Mouse (Mus musculus) liver (tissue): ENCODE results near the gene Mettl23.
"Not testable (repeated sequence)": the region's sequence is repeated elsewhere in the genome, so short reads cannot be mapped to it uniquely, and the experiment has no call there.

Source experiments
- DNase-seq: peaks from one replicate; pipeline ENCODE4 v3.0.0-alpha.2; 2020; ENCODE audit warnings: mixed read lengths

The Mettl23 gene

DNA sequence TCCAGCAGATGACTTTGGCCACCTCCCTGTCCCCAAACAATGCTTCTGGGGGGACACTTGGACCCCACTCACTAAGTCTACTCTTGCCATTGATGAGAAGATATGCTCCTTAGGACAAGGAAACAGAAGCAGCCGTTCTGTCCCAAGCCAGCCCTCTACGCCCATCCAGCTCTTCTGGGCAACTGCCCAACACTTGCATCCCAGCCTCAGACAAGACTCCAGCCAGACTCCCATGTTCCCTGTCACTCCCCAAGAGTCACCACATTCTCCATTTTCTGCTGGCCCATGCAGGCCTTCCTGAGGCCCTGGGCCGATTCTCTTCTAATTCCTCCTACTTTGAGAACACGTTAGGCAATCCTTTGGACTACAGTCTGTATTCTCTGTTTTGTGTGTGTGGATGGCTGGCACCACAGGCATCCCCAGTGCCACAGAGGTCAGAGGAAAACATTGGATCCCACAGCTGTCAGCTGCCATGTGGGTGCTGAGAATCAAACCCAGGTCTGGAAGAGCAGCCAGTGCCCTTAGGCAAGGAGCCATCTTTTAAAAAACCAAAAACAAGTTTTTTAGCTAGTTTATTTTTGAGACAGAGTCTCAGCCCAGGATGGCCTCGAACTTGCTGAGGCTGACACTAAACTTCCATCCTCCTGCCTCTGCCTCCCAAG, 23.0 kb upstream of the Mettl23 start:
- DNase-seq, result no peak

DNA sequence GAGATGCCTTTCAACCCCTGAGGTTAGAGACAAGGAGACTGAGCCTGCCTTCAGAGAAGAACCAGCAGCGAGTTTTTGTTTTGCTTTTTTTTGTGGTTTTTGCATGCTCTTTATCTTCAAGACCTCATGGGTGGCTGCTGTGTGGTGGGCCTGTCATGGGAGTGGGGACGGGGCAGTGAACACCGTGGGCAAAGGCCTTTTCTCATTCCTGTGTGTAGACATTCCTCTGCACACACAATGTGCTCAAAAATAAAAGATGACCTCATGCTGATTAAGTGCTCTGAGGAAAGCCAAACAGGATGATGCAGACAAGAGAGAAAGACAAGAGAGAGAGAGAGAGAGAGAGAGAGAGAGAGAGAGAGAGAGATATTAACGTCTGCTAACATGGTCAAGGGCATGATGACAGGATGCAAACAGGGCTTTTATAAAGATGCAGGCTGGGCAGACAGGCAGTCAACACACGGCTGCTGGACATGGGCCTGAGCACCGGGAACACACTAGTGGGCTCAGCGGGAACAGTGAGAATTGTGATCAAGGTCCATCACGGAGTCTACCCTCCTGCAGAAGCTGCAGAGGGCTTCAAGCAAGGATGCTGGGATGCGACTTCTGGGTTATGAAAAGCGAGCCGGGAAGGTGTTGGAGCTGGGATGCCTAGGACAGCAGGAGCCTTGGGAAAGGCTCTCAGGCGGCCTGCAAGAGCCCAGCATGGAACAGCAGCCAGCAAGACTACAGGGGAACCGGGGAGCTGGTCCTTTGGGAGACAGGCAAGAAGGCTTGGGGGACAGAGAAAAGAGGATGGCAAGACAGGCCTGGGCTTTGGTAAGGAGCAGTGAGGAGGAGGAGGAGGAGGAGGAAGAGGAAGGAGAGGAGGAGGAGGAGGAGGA, 21.8 kb upstream of the Mettl23 start:
- no peak for DNase-seq

DNA sequence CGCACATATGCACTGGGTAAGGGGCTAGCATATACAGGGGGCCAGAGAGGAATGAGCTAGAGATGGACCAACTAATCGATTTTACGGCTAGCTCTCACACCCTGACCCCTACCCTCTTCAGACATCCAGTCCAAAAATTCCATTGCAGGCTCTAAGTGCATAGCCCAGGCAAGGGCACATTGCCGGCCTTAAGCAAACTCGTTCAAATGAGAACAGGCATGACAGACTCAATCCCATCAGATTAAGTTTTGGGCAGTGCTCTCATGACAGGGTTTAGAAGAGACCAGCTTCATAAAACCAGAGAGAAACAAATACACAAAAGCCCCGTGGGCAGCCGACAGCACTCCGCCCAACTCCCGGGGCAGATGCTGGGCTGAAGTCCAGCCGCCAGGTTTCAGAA, 20.9 kb upstream of the Mettl23 start:
- no peak for DNase-seq

DNA sequence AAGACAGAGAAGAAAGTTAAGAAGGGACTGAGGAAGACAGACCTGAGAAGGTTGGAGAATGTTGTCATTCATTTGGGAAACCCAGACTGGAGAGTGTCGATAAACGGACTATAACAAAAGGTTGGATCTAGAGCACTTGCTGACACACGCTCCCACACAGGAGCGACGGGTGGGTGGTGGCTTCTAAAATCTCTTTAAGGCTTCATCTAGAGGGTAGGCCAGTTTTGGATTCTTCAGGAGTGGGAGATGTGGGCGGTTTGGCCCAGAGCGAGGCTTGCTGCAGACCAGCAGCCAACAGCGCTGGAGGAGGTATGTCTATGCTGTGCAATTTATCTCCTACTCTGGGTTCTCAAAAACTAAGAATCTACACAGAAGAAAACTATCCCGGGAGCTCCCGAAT, 20.5 kb upstream of the Mettl23 start:
- DNase-seq, result no peak

DNA sequence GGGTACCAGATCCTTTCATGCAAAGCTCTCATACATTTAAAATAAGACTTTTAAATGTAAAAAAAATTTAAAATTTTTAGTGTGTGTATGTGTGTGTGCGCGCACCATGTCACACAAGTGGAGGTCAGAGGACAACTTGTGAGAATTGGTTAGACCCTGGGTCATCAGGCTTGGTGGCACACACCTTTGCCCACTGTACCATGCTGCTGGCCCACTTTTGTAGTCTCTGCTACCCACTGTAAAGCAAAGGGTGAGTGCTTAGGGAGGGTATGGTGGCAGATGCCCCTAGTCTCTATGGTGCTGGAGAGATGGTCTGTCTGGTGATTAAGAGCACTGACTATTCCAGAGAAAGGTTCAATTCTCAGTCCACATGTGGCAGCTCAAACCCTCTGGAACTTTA, 19.8 kb upstream of the Mettl23 start:
- no peak for DNase-seq

DNA sequence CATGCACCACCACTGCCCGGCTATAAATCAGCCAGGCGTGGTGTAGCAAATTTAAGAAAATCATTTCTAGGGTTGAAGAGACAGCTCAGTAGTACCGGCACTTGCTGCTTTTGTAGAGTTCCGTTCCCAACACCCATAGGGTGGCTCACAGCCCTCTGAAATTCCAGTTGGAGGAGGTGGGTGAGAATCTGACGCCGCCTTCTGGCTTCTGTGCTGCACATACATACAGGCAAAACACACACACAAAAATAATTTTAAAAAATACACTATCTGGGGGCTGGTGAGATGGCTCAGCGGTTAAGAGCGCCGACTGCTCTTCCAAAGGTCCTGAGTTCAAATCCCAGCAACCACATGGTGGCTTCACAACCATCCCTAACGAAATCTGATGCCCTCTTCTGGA, 19.2 kb upstream of the Mettl23 start:
- not testable (repeated sequence) for DNase-seq

DNA sequence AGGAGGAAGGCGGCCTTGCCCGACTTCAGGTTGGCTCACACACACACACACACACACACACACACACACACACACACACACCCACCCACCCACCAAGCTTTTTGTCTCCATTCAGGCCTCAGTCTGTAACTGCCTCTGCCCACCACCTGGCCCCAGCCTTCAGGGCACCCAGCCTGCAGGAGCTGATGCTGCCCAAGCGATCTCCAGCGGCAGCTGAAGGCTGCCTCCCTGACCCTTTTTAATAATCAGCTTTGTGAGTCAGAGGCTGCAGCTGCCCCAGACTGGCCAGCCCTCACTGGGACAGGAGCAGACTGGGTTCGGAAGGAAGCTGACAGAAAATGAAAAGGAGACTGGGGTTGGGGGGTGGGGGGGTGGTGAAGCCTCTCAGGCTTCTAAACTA, 17.8 kb upstream of the Mettl23 start:
- no peak for DNase-seq

DNA sequence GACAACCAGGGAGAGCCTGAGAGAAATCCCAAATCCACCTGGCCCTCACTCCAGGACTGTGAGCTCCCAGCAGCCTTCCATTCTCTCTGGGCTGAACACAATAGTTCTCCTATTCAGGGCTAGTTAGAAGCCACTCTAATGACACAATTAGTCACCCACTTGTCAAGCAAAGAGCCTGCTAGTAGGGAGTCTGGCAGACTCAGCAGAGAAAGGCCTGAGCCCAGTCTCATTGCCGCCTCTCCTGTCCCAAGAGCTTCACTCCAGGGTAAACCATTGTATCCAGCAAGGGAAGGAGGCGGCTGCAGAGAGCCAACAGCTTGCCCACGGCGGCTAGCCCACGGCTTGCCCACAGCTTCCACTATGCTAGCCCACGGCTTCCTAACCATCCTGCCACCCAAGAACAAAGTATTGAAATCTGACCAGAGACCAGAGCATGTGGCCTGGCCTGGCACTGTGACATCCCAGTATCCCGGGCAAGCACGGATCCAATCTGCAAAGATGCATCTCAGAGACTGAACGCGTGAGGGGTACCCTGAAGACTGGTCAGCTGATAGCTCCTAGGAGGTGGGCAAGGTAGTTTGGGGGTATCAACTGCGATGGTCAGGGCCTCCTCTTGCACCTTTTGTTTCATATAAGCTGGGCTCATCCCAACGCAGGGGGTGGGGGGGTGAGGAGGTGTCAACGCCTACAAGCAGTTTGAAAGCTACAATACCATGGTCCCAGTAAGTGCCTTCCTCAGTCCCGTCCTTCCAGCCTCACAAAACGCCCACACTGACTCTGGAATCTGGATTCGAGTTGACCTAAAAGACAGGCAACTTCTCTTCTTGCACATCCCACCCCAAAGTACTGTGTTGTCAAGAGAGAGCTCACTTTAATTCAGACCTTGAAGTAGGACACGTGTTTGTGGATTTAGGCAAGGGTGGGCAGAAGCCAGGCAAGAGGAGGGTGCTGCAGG, 16.3 kb upstream of the Mettl23 start:
- DNase-seq, result no peak

DNA sequence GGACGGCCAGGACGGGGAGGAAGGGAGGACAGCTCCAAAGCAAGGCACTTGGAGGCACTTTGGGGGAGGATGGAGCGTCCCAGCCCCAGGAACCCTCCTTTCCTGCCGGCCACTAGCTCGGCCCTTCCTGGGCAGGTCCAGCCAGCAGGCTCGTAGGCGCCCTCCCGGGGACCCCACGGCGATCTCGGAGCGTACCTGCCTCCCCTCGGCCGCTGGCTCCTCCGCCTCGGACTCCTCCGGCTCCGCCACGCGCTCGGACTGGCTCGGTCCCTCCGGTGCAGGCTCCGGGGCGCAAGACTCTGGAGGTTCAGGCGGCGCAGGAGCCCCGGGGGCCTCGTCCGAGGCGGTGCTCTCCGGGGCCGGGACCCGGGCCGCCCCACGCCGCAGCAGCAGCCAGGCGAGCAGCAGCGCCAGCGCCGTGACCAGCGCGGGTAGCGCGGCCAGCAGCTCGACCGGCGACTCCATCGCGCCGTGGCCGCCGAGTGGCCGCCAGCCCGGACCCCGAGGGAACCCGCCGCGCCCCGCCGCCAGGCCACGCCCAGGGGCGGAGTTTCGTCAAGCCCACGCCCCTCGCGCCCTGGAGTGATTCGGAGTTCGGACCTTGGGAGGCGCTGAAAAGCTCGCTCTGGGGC, 15.4 kb upstream of the Mettl23 start, which contains the start of gene Mxra7:
TSS of gene Mxra7 (minus strand) at position 513 of the 632 bp plus-strand sequence.
- DNase-seq, result peak; percentile 84

DNA sequence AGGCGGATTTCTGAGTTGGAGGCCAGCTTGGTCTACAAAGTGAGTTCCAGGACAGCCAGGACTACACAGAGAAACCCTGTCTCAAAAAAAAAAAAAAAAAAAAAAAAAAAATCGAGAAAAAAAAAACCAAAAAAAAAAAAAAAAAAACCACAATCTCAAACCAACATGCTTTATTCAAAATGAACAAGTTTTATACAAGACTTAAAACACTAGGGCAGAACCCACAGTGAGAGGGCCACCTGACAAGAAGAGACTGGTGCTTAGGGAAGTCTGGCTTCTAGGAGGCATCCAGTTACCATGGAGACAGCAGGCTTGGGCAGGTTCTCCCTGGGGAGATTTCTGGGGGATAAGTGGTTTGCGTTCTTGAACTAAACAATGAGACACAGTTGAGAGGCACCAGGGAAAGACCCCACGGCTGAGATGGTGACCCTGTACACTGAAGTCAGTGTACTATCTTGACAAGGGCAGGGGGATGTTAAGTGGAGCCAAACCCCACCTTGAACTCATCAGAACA, 10.8 kb upstream of the Mettl23 start:
- DNase-seq, result no peak

DNA sequence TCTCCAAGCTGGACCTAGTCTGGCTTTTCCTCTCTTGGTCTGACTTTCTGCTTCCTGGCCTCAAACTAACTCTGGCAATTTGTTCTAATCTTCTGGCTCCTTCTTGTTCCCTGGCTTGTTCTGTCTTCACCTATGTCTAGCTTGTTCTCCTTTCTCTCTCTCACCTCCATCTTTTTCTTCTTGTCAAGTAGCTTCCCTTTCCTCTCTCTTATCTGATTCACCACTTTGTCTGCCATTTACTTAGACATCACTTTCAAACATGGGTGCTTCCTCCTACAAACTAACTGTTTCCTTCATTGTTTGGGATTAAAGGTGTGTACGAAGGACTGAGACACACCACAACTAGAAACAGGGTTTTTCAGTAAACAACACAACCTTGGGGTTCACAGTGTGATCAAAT, 8.1 kb upstream of the Mettl23 start:
- DNase-seq, result no peak

DNA sequence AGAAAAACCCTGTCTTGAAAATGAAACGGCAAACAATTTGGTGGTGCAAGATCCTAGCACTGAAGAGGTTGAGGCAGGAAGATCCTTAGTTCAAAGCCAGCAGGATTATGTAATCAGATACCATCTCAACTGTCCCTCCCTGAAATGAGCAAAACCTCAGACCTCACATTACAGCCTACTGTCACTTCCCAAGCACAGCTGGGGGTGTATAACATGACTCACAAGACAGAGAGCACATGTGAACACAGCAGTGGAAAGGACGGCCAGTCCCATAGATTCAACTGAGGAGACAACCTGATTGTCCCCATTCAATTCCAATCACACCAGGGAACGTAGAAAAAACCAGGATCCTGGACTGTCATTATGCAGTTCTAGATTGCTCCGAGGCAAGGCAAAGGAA, 6.8 kb upstream of the Mettl23 start:
- no peak for DNase-seq

DNA sequence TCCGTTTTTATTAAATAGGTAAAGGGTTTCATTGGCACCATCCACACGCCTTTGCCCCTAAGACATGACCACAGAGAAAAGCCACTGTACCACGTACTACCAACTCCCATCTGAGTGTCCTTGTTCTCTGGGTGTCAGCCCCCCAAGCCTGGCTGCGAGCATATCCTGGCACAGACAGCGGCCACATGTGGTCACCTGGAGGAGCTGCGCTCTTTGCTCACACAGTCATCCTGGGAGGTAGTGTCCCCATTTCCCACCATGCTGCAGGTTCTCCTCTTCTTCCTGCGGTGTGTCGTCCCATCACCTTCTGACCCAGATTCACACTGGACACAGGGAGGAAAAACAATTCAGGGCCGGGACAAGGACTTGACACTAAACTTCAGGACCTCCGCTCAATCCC, 5.6 kb upstream of the Mettl23 start:
- no peak for DNase-seq

DNA sequence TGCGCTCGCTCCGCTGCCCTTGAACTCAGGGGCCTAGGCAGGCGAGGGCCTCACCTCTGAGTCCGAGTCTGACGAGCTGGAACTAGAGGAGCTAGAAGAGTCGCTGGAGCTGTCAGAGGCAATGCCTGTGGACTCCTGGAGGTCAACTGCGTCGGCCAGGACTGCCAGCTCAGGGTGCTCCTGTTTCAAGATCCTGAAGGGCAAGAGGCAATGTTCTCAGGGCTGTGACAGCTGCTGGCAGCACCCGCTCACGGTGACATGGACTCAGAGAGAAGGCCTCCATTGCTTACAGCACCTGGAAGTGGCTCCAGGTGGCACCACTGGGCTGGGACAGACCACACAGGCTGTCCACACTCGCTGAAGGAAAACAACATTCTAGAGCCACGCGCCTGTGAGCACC, 4.1 kb upstream of the Mettl23 start:
- no peak for DNase-seq

DNA sequence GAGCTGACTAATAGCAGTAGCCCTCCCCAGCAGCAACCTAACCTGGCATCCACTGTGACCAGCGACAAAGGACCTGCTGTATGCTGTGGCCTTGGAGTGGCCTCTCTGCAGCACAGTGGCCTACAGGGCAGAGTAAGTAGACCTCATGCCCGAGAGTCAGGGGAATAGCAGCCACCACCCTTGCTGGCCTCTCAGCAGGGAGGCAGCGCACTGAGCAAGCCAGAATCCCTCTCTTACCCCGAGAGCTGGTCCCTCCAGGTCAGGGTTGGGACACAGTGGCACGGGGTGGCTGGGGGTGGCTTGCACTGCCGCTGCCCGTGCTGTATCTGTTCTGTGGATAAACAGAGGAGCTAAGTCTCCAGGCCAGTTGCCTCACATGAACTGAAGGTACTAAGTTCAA, 3.5 kb upstream of the Mettl23 start:
- DNase-seq, result no peak

DNA sequence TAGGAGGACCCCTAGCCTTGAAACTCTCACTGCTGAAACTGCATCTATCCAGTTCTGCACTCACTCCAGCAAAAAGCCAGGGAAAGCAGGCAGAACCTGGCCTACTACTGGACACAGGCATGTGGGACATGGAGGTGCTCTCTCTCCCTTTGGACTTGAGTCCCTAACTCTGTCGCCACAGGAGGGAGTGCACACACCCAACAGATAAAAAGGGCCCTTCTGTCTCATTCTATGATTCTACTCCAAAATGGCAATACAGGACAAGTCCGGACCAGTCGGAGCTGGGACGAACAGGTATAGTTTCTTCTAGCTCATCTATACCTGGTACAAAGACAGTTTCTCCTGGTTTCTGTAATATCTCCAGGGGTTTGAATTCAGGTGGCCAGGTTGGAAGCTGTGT, 2.3 kb upstream of the Mettl23 start:
- no peak for DNase-seq

DNA sequence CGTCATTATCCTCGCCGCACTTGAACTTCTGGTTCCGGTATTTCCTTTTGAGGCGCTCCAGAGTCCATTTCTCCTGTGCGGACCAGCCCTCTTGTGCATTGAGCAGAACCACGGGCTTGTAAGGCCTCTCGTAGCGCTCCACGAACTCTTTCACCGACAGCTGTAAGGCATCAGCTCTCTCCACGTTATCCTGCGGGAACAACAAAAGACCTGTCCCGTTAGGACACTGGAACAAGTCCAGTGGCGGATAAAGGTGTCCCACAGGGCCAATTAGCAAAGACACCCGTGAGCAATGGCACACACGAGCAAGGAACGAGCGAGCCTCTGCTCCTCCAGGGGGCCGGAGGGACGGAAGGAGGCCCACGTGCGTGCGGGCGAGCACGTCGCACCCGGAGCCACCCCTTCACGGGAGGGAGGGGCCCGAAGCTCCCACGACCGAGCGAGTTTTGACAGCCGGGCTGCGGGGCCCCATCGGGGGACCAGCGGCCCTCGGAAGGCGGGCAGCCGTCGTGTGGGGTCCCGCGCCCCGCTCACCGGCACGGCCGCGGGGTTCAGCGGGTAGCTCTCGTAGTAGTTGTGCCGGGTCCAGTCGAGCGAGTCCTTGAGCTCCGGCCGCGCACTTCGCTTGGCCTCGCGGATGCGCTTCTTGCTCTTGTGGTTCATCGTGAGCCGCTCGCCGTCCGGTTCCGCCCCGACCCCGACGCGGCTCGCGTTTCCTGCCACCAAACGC, 382 bp upstream of the Mettl23 start:
- DNase-seq, result peak; percentile 82

DNA sequence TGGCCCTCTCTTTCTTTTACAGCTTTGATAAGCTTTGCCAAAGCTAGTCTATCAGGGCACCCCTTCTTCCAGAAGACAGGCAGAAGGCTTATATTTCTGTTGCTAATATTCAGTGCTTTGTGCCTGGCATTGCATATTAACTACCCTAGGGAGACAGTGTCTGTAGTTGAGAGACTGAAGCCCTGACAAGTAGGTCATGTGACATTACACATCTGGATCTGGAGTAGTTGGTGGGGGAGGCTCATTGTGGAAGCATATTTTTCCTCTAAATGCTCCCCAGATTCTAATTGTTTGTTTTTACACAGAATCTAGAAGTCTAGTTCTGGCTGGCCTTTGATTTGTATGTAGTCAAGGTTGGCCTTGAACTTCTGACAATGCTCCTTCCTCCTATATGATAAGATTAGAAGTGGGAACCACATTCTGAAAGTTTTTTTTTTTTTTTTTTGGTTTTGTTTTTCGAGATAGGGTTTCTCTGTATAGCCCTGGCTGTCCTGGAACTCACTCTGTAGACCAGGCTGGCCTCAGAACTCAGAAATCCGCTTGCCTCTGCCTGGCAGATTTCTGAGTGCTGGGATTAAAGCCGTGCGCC, 3.6 kb downstream of the Mettl23 start:
- DNase-seq, result no peak

DNA sequence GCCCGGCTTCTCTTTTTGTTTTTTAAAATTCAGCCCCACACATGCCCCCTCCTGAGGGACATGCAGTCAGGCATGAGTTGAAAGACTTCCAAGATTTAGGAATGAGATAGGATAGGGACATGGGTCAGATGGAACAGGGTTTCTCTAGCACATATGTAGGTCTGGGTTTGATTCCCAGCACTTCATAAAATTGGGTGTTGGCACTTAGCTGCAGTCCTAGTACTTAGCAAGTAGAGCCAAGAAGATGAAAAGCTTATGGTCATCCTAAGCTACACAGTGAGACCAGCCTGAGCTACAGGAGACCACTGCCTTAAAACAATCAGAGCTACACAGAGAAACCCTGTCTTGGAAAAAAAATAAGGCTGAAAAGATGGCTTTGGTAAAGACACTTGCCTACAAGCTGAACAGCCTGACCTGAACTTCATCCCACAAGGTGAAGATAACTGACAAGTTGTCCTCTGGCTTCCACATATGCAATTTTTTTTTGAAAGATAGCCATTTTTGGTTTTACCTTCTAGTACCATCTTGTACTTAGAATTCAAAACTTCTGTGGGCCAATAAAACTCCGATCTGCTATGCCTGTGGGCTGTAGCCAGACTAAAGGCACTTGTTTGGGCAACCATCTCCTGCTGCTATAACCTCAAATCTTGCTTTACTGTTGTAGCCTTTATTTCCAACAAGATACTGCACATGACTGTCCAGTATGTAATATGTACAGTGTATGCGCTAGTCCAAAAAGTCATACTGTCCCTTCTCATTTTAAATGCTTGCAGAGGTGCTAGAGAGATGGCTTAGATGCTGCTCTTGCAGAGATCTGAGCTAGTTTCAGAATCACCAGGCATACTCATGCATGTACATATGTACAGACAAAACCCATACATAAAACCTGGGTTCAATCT, 4.4 kb downstream of the Mettl23 start:
- no peak for DNase-seq
